Mouse (Mus musculus) cerebellum, adult 2 months (tissue): ENCODE results near the gene Cep162.

Experiments
- CTCF ChIP-seq: fragments of 200-500 bp; IDR thresholded peaks from 2 replicates; pipeline ENCODE4 v1.5.1; 2011; ENCODE audit warnings: low read depth, mild to moderate bottlenecking, control low read depth, low read length, moderate library complexity, borderline replicate concordance; ENCODE audit not compliant: insufficient read depth
- POLR2A ChIP-seq: fragments of 200-500 bp; IDR thresholded peaks from 2 replicates; pipeline ENCODE4 v1.6.1; 2011; ENCODE audit warnings: low read length, control low read depth, borderline replicate concordance; ENCODE audit not compliant: insufficient read depth

- TF ChIP-seq POLR2A (no peak), CTCF (no peak)
Measured at GRCm38 (mm10) chr9:87152641-87153325, 102.6 kb downstream of the Cep162 start.
